8 mouse cellular contexts compared by ENCODE assay signal in genomic region chr5:133585181-133585580, GRCm38 (mm10).
DNase-seq lines count a peak whose midpoint lies in the region; ATAC-seq lines count a peak whose summit lies in the region.
"Had no signal": no experiment of that assay in that cellular context is flagged by ENCODE, and none has a peak within 500 bp of the region (broad histone marks: within the 10 kb centered on the region; RNA-seq: fewer than 3 reads in every experiment).

No protein-coding gene starts in this region.

- no peak overlapping the region for H3K4me2 ChIP-seq in neural tube, embryonic 15.5 days
- no peak overlapping the region for H3K4me2 ChIP-seq in neural tube, embryonic 11.5 days (ENCODE audit: low read depth)
- H3K4me2 ChIP-seq: limb, embryonic 15.5 days had no signal

- no peaks in the 10 kb centered on the region for H3K9me3 ChIP-seq in neural tube, embryonic 15.5 days (replicated peaks)
- no peaks in the 10 kb centered on the region for H3K9me3 ChIP-seq in neural tube, embryonic 11.5 days (ENCODE audit: control insufficient read depth, low read length)
- H3K9me3 ChIP-seq: limb, embryonic 15.5 days had no signal

- 32% methylated on average over 3 of the region's 3 CpGs for whole genome bisulfite sequencing in neural tube, embryonic 15.5 days
- 35% methylated on average over 3 of the region's 3 CpGs for WGBS in neural tube, embryonic 11.5 days

- peak; percentile 48 for DNase-seq in neural tube, embryonic 10.5 days (ENCODE audit: extremely low spot score, low spot score)
- DNase-seq in cerebellum, adult 9-10 months, result peak; percentile 56
- peak; percentile 55 for DNase-seq in gastrocnemius, postnatal 10 days
- DNase-seq in layer of hippocampus, postnatal 36 days, result peak; percentile 36 to 49
- peak; percentile 54 for DNase-seq in neural tube, embryonic 11.5 days (ENCODE audit: low spot score)

- no peak overlapping the region for H3K27ac ChIP-seq in neural tube, embryonic 15.5 days (replicated peaks)
- no peak overlapping the region for H3K27ac ChIP-seq in neural tube, embryonic 11.5 days (ENCODE audit: low read depth, low read length)
- H3K27ac ChIP-seq: limb, embryonic 15.5 days had no signal

- no peaks in the 10 kb centered on the region for H3K27me3 ChIP-seq in neural tube, embryonic 15.5 days (replicated peaks)
- H3K27me3 ChIP-seq in neural tube, embryonic 11.5 days (ENCODE audit: control insufficient read depth, insufficient read depth, low read length), result no peaks in the 10 kb centered on the region

- H3K4me3 ChIP-seq in neural tube, embryonic 15.5 days (replicated peaks), result no peak overlapping the region
- H3K4me3 ChIP-seq in neural tube, embryonic 11.5 days (ENCODE audit: low read depth, low read length), result no peak overlapping the region
- H3K4me3 ChIP-seq: limb, embryonic 15.5 days had no signal

- ATAC-seq in neural tube, embryonic 15.5 days (ENCODE audit: low FRiP score), result no peak
- no peak for ATAC-seq in neural tube, embryonic 11.5 days (ENCODE audit: insufficient read depth, low FRiP score, low TSS enrichment)
- no peak for ATAC-seq in erythroblast, adult 5-6 weeks (replicated peaks; ENCODE audit: low FRiP score, poor library complexity, severe bottlenecking)

- 0 out of 2 replicates have a peak, but pooled peaks cover under 1% of the 10 kb centered on the region for H3K4me1 ChIP-seq in neural tube, embryonic 15.5 days
- H3K4me1 ChIP-seq in neural tube, embryonic 11.5 days (ENCODE audit: control insufficient read depth, insufficient read depth, low read length), result no peaks in the 10 kb centered on the region
- H3K4me1 ChIP-seq: limb, embryonic 15.5 days had no signal

- H3K9ac ChIP-seq in neural tube, embryonic 15.5 days (replicated peaks), result no peak overlapping the region
- no peak overlapping the region for H3K9ac ChIP-seq in neural tube, embryonic 11.5 days (ENCODE audit: low read length)
- H3K9ac ChIP-seq: limb, embryonic 15.5 days had no signal

- H3K36me3 ChIP-seq in neural tube, embryonic 15.5 days, result no peaks in the 10 kb centered on the region
- no peaks in the 10 kb centered on the region for H3K36me3 ChIP-seq in neural tube, embryonic 11.5 days (ENCODE audit: control insufficient read depth, insufficient read depth, low read length)
- H3K36me3 ChIP-seq: limb, embryonic 15.5 days had no signal
